Mouse (Mus musculus) cerebellum, adult (tissue): ENCODE data around the gene Ptgr2.
"Not testable (repeated sequence)": the region's sequence is repeated elsewhere in the genome, so short reads cannot be mapped to it uniquely, and the experiment has no call there.

Source experiments
- ATAC-seq: cut with Nextera tagmentation; 2 replicates; pipeline ENCODE4 v1.9.2; 2017; ENCODE audit warnings: mild to moderate bottlenecking, moderate library complexity, mixed read lengths; ENCODE audit not compliant: insufficient number of reproducible peaks, low FRiP score, low TSS enrichment

Ptgr2 gene

GRCm38 (mm10) chr12:84299265-84299664 lies 14.2 kb downstream of the Ptgr2 start:
- no peak for ATAC-seq

GRCm38 (mm10) chr12:84304101-84304500 lies 19.1 kb downstream of the Ptgr2 start:
- ATAC-seq = no peak

GRCm38 (mm10) chr12:84304554-84304953 lies 19.5 kb downstream of the Ptgr2 start:
- ATAC-seq = no peak

GRCm38 (mm10) chr12:84311306-84311705 lies 26.3 kb downstream of the Ptgr2 start:
- ATAC-seq = no peak

GRCm38 (mm10) chr12:84316006-84316405 lies 31.0 kb downstream of the Ptgr2 start:
- ATAC-seq = no peak

GRCm38 (mm10) chr12:84316721-84317621 lies 31.9 kb downstream of the Ptgr2 start, which contains the start of gene Zfp410:
TSS of gene Zfp410 (plus strand) at chr12:84316852.
- ATAC-seq = peak; percentile 86

- ATAC-seq = no peak
Measured at GRCm38 (mm10) chr12:84327111-84327512, 42.1 kb downstream of the Ptgr2 start.

GRCm38 (mm10) chr12:84336963-84337625 lies 52.1 kb downstream of the Ptgr2 start:
- ATAC-seq = no peak

- no peak for ATAC-seq
Measured at GRCm38 (mm10) chr12:84347192-84347591, 62.2 kb downstream of the Ptgr2 start.

- ATAC-seq = not testable (repeated sequence)
Measured at GRCm38 (mm10) chr12:84358699-84359098, 73.7 kb downstream of the Ptgr2 start.

- peak; percentile 98 for ATAC-seq
Measured at GRCm38 (mm10) chr12:84361555-84362489, 76.8 kb downstream of the Ptgr2 start, which contains the start of the genes Coq6 and Fam161b. TSS of gene Coq6 (plus strand) at chr12:84361657. TSS of gene Fam161b (minus strand) at chr12:84361833.

GRCm38 (mm10) chr12:84362872-84363271 lies 77.8 kb downstream of the Ptgr2 start:
- no peak for ATAC-seq

- ATAC-seq = no peak
Measured at GRCm38 (mm10) chr12:84364291-84364690, 79.3 kb downstream of the Ptgr2 start.

- ATAC-seq = no peak
Measured at GRCm38 (mm10) chr12:84365137-84365536, 80.1 kb downstream of the Ptgr2 start.
